Mouse (Mus musculus): Measurements from ENCODE around the gene Tmprss3.

DNA sequence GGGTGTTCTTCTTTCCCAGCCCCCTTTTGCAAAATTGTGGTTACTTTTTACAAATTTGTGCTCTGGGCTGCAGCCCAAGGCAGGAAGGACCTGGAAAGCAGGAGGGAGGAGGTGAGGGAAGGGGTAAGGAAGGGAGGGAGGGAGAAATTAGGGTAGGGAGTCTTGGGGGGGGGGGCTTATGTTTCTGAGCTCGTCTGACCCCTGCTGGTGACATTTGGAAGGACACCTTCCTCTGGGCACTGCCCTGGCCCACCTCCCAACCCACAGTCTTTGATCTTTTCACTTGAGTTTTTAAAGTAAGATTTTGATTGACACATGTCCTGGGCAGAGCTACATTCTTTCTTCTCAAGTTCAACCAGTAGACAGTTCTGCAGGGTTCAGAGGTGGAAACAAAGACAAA, 44.0 kb upstream of the Tmprss3 start:
- no peak for TF ChIP-seq MAX (IDR thresholded peaks at IDR 0.05; ENCODE audit: low read length)
- TF ChIP-seq HCFC1 (IDR thresholded peaks at IDR 0.05; ENCODE audit: low read depth, low read length), result no peak
- no peak for TF ChIP-seq POLR2A (IDR thresholded peaks at IDR 0.05; ENCODE audit: control insufficient read depth in 1 of 2, insufficient read depth in 1 of 2, low read depth in 1 of 2, low read length in 2 of 2, poor library complexity in 1 of 2)
